Mouse (Mus musculus) liver, embryonic 14 days (tissue): ENCODE data around the gene Srcap. TPM values are rescaled to one million over a fixed set of nuclear protein-coding genes. Genes with fewer than 3 reads are reported as not detected.

Experiments
- polyA plus RNA-seq: library from polyadenylated mRNA; depleted of rRNA; stranded (reverse); fragments of >200 nt; gene quantifications from 2 replicates; pipeline ENCODE4 v1.2.3, GENCODE M21; 2012; rRNA removed

Srcap gene
- polyA plus RNA-seq, result 2.9 and 3.8 TPM in 2 replicates

DNA sequence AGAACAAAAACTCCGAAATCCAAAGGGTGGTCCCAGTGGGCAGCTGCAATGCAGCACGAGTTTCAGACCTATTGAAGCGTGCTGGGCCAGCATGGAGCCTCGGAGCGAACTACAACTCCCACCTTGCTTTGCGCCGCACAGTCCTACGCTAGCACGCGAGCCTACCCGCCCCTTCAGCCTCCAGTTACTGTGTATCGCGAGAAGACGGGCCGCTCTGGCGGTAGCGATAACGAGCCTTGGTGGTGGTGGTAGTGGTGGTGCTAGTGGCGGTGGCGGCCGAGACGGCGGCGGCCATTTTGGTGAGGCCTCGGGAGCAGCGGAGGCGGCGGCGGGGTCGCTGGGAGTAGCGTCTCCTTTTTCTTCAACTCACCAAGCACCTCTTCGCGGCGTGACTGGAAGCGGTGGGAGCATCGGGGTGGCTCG, at the start of gene Srcap:
Gene Srcap, plus strand, starts transcription at position 176 of the 423 bp plus-strand sequence.

DNA sequence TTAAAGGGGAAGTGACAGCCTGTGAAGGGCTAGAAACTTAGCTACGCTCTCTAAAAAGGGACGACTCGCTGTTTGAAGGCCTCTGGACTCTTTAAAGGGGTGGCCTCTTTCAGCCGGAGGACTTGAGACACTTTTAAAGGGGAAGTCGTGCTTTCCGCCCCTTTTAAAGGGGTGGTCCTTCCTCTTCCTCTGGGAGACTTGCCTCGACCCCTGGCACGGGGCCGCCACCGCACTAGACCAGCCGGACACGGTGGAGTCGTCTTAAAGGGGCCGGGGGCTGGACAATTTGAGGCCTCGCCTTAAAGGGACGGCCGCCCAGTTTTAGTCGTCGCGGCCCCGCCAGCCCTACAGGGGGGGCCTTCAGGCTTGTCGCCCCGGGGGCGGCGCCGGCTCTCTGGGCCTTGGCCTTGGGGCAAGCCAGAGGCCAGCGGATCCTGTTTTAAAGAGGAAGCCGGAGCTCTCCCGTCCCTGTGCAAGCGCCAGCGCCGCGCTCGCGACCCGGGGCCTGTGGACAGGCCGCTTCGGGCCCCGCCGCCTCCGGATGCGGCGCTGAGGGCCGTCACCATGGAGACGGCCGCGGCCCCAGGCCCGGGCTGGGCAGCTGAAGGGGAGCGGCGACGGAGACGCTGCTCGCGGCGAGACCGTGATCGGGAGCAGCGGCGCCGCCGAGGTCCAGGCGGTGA, 33.0 kb upstream of the Srcap start, which contains the start of gene Fbrs:
Gene Fbrs, plus strand, starts transcription at position 565 of the 683 bp plus-strand sequence.

DNA sequence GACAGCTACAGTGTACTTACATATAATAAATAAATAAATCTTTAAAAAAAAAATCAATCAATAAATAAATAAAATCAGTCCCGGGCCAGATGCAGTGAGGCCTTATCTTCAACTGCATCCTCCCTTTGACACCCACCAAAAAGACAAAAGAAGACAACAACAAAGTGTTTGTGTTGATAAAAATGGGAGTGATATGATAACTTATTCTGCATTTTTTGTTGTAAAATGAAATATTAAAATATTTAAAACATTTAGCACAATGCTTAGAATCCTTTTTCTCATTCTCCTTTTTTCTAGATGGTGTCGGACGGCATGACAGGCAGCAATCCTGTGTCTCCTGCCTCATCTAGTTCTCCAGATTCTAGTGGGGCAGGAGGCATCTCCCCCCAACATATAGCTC, 7.5 kb downstream of the Srcap start, which contains the start of gene Gm42715:
Gene Gm42715, plus strand, starts transcription at position 301 of the 400 bp plus-strand sequence.

DNA sequence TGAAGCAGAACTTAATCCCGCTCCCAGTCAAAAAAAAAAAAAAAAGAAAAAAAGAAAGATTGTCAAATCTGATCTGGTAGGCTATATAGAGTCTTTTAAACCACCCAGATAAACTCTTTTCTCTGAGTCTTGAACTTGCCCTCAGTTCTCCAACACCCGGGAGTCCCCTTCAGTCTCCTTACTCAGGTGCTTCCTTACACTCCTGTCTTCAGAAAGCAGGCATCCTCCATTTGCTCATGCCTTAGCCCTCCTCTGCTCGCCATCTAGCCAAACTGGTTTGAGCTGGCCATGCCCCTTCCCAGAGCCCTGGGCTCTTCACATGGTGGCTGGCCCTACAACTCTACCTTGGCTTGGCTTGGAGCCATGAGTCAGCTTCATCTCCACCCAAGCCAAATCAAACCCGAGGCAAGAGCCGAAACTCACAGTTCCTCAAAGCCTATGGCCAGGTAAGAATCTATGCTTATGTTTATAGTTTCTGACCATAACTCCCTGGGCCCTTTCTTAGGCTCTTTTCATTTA, 49.6 kb downstream of the Srcap start, which contains the start of gene Tmem265:
Gene Tmem265, plus strand, starts transcription at position 51 of the 519 bp plus-strand sequence.

DNA sequence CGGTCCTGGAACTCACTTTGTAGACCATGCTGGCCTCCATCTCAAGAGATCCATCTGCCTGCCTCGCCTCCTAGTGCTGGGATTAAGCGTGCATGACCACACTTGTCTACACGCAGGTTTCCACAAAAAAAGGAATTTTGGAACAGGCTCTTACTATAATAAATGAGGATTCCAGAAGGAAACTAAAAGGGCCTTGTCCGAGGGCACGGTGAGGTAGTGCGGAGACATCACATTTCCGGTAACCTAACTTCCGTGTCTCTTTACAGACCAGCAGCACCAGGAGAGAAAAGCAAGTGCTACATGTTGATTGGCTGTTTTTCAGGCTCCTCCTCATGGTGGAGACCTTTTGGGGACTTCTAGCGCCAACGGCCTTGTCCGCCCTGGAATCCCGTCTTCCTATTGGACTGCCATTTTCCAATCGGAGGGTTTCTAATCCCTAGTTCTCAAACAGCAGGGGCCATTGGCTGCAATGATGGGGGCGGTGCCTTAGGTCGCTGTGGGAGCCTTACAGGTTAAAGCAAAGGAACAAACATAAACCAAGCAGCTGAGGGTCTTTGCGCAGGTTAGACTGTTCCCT, 61.2 kb downstream of the Srcap start, which contains the start of gene Phkg2:
Gene Phkg2, plus strand, starts transcription at position 446 of the 577 bp plus-strand sequence.

DNA sequence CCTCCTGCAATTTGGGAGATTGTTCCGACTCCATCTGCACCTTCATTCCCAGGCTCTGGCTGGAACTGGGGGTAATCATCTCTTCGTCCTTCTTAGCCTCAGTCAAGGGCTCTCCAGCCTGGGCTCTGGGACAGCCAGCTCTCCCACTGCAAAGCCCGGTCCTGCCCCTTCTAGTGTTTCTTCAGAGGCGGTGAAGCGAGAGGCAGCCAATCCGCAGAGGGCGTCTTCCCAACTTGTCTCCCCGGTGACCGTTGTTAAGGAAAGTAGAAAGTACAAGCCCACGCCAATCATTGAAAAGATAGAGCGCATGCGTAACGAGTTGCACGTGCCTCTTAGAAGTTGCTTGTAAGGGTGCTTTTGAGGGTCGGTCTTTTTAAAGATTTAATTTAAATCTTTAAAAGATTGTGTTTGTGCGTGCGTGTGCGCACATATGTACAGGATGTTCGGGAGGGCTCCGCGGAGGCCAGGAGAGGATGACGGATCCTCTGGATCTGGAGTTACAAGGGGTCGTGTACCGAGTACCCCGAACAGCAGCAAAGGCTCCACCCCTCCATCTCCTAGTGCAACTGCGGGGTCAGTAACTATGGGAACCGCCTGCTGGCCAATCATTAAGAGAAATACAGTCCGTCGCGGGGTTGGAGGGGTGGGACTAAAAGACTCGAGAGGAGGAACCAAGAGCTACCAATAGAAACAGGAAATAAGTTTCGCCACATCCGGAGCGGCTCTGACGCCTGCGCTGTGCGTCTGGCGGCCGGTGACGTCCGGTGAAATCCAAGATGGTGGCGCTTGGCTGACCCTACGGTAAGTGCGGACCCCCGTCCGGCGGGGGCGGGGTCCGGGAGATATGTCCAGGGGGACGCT, 76.5 kb downstream of the Srcap start, which contains the start of the genes Ccdc189 and Rnf40:
Gene Ccdc189, minus strand, starts transcription at position 585 of the 861 bp plus-strand sequence.
Gene Rnf40, plus strand, starts transcription at position 757 of the 861 bp plus-strand sequence.

Other genes with a start within 250 kb of the Srcap start
- 42.7 and 50.6 TPM in 2 replicates for gene Sephs2, start 237.9 kb upstream of the Srcap start, polyA plus RNA-seq
- 5.5 and 7.7 TPM in 2 replicates for gene Itgal, start 215.7 kb upstream of the Srcap start, polyA plus RNA-seq
- 3.8 and 4.1 TPM in 2 replicates for gene Zfp768, start 166.4 kb upstream of the Srcap start, polyA plus RNA-seq
- 1.4 and 1.5 TPM in 2 replicates for gene Zfp747, start 135.9 kb upstream of the Srcap start, polyA plus RNA-seq
- gene 9130019O22Rik, start 124.8 kb upstream of the Srcap start, polyA plus RNA-seq, result 0.59 and 0.69 TPM in 2 replicates
- 1.1 and 1.3 TPM in 2 replicates for gene E430018J23Rik, start 118.4 kb upstream of the Srcap start, polyA plus RNA-seq
- gene Zfp764, start 105.2 kb upstream of the Srcap start, polyA plus RNA-seq, result 1.1 and 1.2 TPM in 2 replicates
- gene Zfp688, start 89.9 kb upstream of the Srcap start, polyA plus RNA-seq, result 5.8 and 6.8 TPM in 2 replicates
- gene Zfp689, start 62.8 kb upstream of the Srcap start, polyA plus RNA-seq, result 1.4 and 1.7 TPM in 2 replicates
- gene Prr14, start 52.4 kb upstream of the Srcap start, polyA plus RNA-seq, result 20.4 and 21.6 TPM in 2 replicates
- 4.4 and 9.0 TPM in 2 replicates for gene Fbrs, start 32.8 kb upstream of the Srcap start, polyA plus RNA-seq
- 5.3 and 6.2 TPM in 2 replicates for gene Gm42715, start 7.6 kb downstream of the Srcap start, polyA plus RNA-seq
- 1.3 TPM in 2 replicates for gene Tmem265, start 49.4 kb downstream of the Srcap start, polyA plus RNA-seq
- 24.1 and 27.6 TPM in 2 replicates for gene Phkg2, start 61.4 kb downstream of the Srcap start, polyA plus RNA-seq
- 4.3 and 5.0 TPM in 2 replicates for gene Ccdc189, start 76.6 kb downstream of the Srcap start, polyA plus RNA-seq
- 14.6 and 16.3 TPM in 2 replicates for gene Rnf40, start 76.8 kb downstream of the Srcap start, polyA plus RNA-seq
- 1.7 and 1.9 TPM in 2 replicates for gene Zfp629, start 103.8 kb downstream of the Srcap start, polyA plus RNA-seq
- 12.5 and 12.9 TPM in 2 replicates for gene Bcl7c, start 196.9 kb downstream of the Srcap start, polyA plus RNA-seq
- 2.0 and 2.3 TPM in 2 replicates for gene Ctf1, start 200.8 kb downstream of the Srcap start, polyA plus RNA-seq
- not detected in 2 replicates for gene Ctf2, start 220.2 kb downstream of the Srcap start, polyA plus RNA-seq
- 10.2 and 11.0 TPM in 2 replicates for gene Fbxl19, start 232.6 kb downstream of the Srcap start, polyA plus RNA-seq